Mouse (Mus musculus) adrenal gland, adult (tissue): ENCODE measurements around the gene Rbm39.
A peak's percentile ranks its signal among the peaks of the same experiment; 100 is the strongest.

Experiments
- DNase-seq, 2 experiments: peaks; one replicate each; pipeline ENCODE4 v3.0.0; 2022 to 2023; ENCODE audit warnings: low spot score in 1 of 2; ENCODE audit not compliant: inconsistent age in 2 of 2

Gene Rbm39

DNA sequence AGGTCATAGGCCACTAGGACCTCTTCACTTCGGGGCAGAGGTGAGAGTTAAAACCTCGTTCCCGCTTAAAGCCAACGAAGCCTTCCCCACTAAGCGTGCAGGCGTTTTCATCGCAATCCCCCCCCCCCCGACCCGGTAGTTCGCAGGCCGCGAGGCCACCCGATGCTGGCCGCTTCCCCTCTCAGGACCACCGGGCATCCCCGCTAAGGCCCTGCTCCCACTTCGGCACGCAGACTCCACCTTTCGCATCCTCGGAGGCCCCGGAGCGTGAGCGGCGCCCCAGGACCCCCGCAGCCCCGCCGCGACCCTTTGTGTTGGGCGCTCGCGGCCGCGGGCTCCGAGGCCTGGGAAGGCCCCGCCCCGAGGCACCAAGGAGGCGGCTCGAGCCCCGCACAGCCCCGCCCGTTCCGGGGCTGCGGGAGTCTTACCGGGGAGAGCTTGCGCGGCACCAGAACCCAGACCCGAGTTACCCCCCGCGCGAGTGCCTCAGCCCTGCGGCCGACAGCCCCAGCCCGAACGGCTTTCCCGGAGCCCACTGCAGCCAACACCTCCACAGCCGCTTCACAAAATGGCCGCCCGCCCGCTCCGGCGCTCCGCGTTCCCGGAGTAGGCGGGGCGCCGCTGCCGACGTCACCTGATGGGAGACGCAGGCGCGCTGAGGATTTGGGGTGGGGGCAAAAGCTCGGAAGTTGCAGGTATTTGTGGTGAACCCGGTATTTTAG lies 68.5 kb downstream of the Rbm39 start, which contains the start of the genes Cpne1 and Rbm12:
Gene Cpne1 (minus strand): TSS at position 608 of the 722 bp plus-strand sequence.
Gene Rbm12 (minus strand): TSS at position 621 of the 722 bp plus-strand sequence.
- DNase-seq: peak; percentile 92 to 98

DNA sequence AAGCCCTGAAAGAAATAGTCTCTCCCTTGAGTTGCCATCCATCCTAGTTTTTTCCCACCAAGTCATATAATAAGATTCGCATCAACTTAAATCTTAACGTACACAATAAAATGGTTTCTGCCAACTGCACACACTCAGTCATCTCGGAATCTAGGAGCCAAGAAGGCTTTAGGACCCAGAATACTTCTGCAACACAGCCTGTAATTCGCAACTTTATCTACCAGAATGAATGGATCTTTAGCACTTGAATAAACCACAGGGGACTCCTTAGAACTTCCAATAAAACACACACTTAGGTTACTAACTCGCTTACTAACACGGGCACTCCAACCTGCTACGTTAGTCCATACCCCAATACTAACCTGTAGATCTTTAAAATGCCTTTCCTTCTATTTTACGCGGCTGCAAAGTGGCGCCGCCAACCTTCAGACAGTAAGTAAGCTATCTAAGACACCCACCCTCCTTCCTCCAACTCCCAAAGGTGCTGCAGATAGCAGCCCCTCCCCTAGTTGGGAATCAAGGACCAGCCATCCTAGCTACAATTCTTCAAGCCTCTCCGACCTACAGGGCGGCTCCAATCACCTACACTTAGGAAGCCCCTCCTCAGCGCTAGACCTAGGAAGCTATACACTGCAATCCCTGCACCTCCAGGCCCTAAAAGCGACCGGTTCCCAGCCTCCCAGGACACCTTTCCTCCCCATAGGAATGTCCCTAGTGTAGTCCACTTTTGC lies 69.2 kb downstream of the Rbm39 start:
- peak; percentile 12 to 65 for DNase-seq
